Mouse (Mus musculus) ovary, adult 10 weeks (tissue): Measurements from ENCODE around the gene Myo3a. TPM values are rescaled to one million over a fixed set of nuclear protein-coding genes. Genes with fewer than 3 reads are reported as not detected.

Experiments used
- polyA plus RNA-seq: library from polyadenylated mRNA; stranded (reverse); fragments of 350-450 nt; fragmentation: Illumina TruSeq; extraction: RNeasy Lipid Tissue Mini Kit (QIAGEN cat#74804); gene quantifications from one replicate; pipeline ENCODE4 v1.2.3, GENCODE M21; 2014

Gene Myo3a
- 0.20 TPM for polyA plus RNA-seq

DNA sequence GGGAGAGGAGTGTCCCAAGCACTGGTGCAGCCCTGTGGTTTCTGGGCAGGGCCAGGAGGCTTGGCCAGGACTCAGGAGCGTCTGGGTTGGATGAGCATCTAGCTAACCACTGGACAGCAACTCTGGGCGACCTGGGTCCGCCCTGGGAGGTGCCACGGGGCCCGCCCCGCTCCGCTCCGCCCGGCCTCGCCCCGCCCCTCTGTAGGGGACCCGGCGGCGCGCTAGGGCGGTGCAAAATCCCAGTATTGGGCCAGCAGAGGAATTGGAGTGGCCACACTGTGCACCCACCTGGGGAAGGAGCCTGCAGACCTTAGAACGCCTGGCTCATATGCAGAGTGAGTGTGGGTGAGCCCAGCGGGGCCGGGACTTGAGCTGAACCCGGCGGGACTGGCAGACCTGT, at the start of gene Myo3a:
Myo3a (plus strand) TSS at position 196 of the 400 bp plus-strand sequence.

DNA sequence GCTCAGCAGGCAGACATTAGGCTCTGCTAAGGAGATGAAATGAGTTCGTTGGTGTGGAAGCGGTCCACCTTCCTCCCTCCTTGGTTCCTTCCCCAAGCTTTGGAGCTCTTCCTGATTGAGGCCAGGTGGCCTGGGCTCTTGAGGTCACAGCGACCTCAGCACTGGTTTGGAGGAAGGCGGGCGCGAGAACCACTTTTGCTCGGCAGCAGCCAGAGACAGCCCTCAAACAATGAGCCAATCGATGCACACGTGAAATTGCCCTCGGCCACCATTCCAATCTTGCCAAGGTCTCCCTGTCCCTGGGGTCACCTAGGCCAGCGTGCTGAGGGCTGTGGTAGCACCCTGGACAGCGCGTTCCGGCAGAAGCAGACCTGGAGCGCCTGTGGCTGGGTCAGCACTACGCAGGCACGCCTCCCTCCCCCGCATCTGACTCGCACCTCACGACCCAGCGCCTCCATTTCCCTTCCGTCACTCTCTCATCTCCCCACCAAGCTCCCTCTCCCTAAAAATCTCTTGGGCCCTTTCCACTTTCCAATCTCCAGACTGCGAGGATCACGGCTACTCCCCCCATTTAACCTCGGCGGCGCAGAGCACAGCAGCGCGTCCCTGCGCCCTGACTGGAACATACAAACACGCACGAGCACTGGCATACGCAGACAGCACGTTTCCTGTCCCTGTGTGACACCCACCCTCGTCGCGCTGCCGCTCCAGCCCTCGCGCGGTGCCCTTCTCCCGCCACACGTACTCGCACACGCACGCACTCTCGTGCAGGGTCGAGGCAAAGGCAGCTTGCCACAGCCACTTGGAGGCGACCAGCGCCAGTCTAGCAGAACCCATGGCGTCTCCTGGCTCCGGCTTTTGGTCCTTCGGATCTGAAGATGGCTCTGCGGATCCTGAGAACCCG, 394.8 kb downstream of the Myo3a start, which contains the start of gene Gad2:
Gad2 (plus strand) TSS at position 378 of the 904 bp plus-strand sequence.

